Mouse (Mus musculus) cerebellum, postnatal 36 days (tissue): Measurements from ENCODE around the gene Thpo.

Experiments used
- DNase-seq, 2 experiments: peaks; one replicate each; pipeline ENCODE4 v3.0.0; 2021 to 2022; ENCODE audit warnings: mixed read lengths in 2 of 2

Gene Thpo

DNA sequence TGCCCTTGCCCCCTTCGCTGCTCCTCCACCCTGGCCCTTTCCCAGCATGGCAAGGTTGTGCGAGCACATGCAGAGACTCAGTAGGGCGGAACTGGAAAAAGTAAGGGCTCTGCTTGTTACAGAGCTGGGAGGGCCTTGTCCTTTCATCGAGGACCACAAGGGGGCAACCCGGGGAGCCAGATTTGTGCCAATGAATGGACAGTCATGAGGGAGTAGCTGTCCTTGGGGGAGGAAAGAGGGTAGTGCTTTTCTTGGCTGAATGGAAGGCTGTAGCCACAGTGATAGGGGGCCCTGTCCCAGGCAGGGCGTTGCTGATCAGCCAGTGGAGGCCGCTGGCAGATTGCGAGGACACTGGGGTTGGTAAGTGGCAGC is 31.8 kb downstream of the Thpo start:
- peak; percentile 58 to 65 for DNase-seq

DNA sequence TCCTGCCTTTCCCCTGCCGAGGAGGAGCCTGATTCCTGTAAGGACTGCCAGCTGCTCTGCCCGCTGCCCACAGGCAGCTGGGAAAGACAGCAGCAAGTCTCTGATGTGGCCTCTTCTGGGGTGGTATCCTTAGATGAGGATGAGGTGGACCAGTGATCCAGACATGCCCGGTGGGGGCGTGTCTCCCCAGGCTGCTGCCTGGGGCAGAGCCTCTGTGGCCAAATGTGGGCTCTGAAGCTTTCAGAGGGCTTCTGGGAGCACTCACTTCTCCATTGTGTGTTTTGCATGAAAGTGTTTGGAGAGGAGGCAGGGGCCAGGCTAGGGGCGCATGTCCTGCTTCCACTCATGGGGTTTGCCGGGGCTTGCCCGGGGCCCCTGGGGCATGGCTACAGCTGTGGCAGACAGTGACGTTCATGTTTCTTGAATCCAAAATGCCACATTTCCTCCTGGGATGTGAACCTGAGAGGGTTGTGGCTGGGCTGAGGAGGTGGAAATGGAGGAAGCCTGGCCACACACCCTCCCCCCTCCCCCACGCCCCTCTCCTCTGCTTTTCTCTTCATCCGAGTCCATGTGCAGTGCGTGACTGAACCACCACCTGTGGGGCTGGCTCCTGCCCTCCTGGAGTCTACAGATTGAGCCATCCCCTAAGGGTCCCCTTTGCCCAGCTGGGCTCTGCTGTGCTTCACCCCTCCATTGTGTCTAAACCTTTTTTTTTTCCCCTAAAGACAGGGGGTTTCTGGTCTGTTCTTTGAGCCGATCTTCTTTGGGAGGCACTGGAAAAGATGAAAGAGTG is 32.4 kb downstream of the Thpo start:
- DNase-seq = no peak

- no peak for DNase-seq
Observed at GRCm38 (mm10) chr16:20701316-20701715, 33.0 kb downstream of the Thpo start.

GRCm38 (mm10) chr16:20700036-20700435 is 34.3 kb downstream of the Thpo start:
- DNase-seq = peak; percentile 69 to 70

- no peak for DNase-seq
Observed at GRCm38 (mm10) chr16:20699266-20699665, 35.0 kb downstream of the Thpo start.

DNA sequence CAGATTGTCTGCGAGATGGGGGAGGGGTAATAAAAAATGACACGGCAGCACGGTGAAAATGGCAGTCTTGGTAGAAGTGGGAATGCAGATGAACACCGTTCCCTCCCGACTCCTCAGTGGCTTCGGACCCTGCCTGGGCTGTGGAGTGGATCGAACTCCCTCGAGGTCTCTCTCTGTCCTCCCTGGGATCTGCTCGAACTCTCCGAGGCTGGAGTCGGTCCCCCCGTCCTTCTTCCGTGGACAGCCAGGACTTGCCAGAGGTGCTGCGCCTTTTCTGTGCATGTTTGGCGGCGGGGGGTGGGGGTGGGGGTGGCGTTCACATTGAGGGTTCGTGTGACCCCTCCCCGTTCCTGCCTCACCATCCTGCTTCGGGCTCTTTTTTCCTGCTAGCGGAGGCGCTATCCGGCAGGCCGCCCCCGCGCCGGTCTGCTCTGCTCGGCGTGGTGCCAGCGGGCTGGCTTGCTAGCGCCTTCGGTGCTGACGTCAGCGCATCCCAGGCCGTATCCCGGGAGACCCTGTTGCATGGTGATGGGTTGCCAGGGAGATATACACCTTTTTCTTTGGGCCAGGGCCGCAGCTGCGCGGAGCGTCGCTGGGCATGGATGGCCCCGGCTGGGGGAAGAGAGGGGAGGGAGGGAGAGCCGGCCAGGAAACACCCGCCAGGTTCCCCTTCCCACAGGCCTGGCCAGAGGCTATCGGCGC is 38.5 kb downstream of the Thpo start:
- peak; percentile 89 to 94 for DNase-seq

DNA sequence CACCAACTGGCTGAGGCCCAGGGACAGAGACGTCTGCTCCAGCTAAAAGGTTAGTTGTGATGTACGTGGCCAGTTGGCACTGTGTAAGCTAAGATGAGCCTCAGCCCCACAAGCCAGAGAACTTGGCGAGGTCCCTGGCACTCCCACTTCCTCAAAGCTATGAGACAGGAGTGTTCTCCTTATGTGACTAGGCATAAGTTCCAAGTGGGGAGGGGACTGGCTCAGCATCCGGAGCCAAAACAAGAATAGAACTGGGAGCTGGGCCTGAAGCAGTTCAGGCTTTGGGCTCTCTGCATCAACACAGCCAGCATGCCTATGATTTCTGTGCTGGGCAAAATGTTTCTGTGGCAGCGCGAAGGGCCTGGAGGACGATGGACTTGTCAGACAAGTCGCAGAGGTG is 39.5 kb downstream of the Thpo start:
- peak; percentile 50 to 66 for DNase-seq

DNA sequence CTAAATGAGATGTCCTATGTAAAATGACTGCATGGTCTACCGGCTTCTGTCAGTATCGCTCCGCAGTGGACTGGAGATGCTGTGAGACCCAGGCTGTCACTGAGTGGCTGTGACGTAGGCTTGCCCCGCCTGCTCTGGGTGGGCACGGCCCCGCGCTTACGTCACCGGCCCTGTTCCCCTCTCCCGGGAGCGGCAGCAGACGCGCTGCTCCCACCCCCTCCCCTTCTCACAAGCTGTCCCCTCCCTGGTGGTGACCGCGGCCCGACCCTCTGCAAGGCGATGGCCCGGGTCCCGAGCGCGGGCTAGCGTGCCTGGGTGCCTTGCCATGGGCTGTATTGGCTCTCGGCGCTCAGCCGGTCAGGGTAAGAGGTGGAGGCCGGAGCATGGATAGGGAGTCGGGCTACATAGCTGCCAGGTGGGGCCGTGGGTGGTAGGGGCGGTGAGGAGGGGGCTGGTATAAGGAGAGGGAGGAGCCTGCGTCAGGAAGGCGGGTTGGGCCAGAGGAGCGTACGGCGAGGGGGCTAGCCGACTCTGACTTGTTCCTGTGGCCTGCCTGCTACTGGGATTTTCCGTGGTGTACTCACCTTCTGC is 41.1 kb downstream of the Thpo start, which contains the start of gene Fam131a:
Gene Fam131a (plus strand): TSS at position 131 of the 591 bp plus-strand sequence.
- DNase-seq = peak; percentile 92 to 94

GRCm38 (mm10) chr16:20692241-20692965 is 41.9 kb downstream of the Thpo start:
- peak in 1 of 2 experiments; percentile 21 for DNase-seq

DNA sequence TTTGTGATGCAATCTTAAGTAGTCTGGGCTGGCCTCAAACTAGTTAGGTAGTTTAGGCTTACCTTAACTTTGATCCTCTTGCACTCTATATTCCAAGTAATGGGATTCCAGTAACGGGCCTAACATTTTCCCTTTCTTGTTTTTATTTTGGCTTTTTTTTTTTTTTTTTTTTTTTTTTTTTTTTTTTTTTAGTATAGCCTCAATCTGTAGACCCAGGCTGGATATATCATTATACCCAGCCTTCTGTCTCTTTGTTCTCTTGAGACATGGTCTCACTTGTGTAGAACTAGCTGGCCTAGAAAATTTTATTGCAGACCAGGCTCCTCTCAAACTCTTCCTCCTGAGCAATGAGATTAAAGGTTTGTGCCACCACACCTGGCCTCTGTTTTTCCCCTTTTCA is 42.7 kb downstream of the Thpo start:
- no peak for DNase-seq

- no peak for DNase-seq
Observed at GRCm38 (mm10) chr16:20690774-20691173, 43.5 kb downstream of the Thpo start.

DNA sequence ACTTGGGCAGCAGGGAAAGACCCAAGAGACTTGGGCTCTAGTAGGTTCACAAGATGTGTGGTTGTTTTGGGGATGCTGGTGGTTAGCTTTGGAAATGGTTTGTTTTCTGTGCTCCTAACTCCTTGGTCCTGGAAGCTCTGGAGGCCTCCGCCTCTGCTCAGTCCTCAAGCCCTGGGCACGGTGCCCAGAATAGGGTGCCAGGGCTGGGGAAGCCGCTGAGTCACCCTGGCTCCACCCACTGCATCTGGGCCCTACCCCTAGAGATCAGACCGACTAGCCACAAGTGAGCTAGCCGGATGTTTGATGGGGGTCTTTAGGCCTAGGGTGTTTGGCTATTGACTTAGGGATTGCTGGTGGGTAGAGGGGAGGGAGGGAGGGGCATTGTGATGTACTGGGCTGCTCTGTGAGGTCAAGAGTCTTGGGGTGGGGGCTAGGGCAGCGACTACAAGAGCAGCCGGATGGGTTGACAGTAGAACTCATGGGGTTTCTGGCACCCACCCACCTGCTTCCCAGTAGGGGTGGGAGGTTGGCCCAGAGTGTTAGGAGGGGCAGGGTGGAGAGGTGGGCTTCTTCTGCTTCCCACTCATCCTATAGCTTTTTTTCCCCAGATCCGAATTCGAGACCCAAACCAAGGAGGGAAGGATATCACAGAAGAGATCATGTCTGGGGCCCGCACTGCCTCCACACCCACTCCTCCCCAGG is 56.2 kb downstream of the Thpo start:
- peak; percentile 75 to 83 for DNase-seq

- DNase-seq = no peak
Observed at GRCm38 (mm10) chr16:20677380-20677779, 56.9 kb downstream of the Thpo start.

- DNase-seq = no peak
Observed at GRCm38 (mm10) chr16:20676702-20677101, 57.6 kb downstream of the Thpo start.

DNA sequence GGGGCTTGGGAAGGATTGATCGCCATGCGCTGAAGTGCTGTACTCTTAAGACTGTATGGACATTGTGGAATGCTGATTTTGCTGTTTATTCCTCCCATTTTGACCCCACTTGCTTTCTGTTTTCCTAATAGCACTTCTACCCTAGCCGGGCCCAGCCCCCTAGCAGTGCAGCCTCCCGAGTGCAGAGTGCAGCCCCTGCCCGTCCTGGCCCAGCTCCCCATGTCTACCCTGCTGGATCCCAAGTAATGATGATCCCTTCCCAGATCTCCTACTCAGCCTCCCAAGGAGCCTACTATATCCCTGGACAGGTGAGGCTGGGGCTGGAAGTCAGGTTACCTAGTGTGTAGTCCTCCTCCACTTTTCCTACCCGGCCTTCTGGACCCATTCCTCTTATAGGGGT is 59.1 kb downstream of the Thpo start:
- no peak for DNase-seq
